Mouse (Mus musculus): ENCODE results near the gene Tmem18.
A peak's percentile ranks its signal among the peaks of the same experiment; 100 is the strongest.

Tmem18 gene

DNA sequence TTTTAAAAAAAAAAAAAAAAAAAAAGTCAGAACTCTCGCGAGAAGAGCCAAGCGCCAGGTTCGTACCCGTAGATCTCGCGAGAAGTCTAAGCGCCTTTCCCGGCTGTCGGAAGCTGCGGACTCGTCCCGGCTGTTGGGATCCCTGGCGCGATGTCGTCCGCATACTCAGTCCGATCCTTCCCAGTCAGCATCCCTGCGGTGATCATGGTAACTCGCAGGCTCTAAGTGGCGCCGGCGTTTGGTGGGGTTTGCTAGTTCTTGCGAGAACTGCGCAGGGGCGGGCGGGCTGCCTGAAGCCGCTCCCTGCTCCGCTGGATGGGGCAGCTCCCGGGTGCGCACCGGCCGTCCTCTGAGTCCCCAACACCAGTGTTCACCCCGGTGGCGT is at the start of gene Tmem18:
Gene Tmem18, plus strand, starts transcription at position 71 of the 385 bp plus-strand sequence.
- DNase-seq (ENCODE audit: low spot score in 2 of 2), result peak; percentile 78 to 80

- no peak for DNase-seq (ENCODE audit: low spot score in 2 of 2)
Observed at GRCm38 (mm10) chr12:30557349-30557748, 26.9 kb upstream of the Tmem18 start.

DNA sequence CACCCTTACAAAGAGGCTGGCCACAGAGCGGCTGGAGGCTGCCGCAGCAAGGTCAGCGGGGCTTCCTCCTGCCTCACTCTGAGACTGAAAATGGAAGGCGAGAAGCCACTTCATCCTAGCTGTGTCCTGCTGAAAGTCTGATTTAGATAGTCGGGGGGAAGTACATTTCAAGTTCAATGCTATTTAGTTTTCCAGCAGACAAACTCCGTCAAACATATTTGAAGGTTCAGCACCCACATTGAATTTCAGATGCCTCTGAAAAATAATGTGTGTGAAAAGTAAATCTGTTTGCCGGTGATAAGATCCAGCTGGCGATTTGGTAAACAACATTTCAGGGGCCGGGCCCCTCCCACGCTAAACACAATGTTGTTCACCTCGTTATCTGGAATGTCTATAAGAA is 22.8 kb upstream of the Tmem18 start:
- DNase-seq (ENCODE audit: low spot score in 2 of 2), result no peak

GRCm38 (mm10) chr12:30572075-30572474 is 12.2 kb upstream of the Tmem18 start:
- DNase-seq (ENCODE audit: low spot score in 2 of 2), result no peak

DNA sequence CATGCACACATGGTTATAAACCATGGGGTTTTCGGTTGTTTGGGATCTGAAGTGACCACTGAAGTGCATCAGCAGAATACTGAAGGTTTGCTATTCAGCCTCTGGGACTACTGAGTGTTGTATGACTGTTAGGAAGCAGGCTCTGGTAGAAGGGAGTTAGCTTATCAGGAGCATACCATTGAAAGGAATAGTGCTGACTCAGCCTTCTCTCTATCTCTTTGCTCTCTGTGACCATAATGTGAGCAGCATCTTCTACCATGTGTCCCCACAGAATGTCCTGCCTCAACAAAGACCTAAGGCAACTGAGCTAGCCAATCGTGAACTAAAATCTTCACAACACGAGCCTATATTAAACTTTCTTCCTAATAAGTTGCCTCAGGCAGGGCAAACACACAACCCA is 8.3 kb upstream of the Tmem18 start:
- no peak for DNase-seq (ENCODE audit: low spot score in 2 of 2)

DNA sequence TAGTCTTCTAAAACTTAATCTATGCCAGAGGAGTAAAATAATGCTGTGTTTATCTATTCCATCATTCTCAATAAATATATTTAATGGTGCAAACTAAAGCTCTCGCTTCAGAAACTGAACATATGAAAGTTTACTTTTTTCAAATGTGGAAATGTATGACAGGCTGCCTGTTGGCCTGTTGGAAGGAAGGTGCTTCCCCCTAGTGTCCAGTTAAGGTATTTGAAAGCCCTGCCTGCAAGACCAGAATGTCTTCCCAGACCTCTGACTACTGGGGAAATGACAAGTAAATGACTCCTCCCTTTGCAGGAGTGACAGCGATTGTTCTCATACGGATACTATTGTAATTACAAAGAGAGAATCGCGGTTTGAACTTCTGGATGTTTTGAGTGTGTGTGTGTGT is 6.2 kb upstream of the Tmem18 start:
- DNase-seq (ENCODE audit: low spot score in 2 of 2), result peak; percentile 32 to 48

DNA sequence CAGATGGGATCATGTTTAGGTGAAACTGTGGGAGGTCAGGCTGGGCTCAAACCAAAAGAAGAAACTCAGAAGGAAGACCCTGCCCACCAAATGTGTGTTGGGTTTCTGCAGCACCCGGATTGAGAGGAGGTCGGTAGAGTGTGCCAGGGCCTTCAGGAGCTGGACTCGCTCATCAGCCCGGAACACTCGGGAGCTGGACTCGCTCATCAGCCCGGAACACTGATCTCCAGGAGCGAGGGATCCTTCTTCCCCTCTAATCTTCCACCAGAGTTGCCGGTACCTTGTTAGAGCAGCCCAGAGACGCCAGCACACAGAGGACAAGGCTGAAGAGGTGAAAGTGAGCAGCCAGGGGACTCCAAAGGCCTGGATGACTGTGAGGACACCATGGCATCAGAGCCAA is 2.9 kb upstream of the Tmem18 start:
- no peak for DNase-seq (ENCODE audit: low spot score in 2 of 2)

DNA sequence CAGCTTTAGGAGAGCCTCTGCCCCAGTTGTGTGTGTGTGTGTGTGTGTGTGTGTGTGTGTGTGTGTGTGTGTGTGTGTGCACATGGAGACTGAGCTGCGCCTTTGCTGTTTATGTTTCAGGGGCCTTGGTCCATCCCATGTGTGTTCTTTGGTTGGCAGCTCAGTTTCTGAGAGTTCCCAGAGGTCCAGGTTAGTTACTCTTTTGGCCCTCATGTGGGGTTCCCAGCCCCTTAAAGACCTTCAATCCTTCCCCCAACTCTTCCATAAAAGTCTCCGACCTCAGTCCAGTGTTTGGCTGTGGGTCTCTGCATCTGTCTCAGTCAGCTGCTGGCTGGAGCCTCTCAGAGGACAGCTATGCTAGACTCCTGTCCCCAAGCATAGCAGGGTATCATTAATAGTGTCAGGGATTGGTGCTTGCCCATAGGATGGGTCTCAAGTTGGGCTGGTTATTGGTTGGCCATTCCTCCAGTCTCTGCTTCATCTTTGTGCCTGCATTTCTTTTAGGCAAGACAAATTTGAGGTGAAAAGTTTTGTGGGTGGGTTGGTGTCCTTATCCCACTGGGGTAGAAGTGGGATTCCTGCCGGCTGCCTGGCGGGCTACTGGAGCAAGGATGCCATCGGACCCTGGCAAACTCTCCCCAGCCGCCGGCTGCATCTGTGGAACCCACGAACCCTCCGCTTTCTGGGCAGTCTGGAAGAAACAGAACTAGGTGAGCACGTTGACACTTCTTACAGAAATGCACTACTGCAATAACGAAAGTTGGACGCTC is 455 bp upstream of the Tmem18 start:
- DNase-seq (ENCODE audit: low spot score in 2 of 2), result no peak

DNA sequence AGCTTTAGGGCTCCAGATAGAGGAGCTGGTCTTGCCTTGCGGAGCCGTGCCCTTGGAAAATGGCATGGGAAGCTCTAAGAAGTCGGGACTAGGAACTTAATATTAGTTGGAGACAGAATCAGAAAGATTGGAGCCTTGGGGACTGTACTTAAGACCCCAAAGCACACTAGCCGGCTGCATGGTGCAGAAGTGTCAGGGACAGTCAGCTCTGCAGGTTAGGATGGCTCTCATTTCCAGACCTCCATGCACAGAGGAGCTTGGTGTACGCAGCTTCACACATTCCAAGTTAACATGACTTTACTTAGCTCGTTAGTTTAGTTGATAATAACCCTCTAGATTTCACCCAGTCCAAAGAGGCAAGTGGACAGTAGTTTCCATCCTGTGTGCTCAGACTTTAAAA is 637 bp downstream of the Tmem18 start:
- DNase-seq (ENCODE audit: low spot score in 2 of 2), result no peak

DNA sequence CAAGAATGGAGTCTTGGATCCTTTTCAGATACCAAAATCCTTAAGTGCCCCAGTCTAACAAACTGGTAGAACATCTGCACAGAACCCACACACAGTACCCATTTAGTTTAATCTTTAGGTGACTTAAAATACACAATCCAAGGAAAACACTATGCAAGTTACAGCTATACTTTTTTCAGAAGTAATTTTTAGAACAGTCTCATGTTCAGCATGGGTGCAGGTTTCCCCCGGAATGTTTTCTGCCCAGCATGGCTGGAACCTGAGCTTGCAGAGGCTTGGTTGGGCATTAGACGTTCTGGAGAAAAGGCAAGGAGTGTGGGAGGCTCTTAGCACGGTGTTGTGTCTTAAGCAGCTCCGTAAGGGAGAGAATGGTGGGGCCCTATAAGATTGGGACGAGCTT is 7.6 kb downstream of the Tmem18 start:
- DNase-seq (ENCODE audit: low spot score in 2 of 2), result no peak

- peak; percentile 30 to 42 for DNase-seq (ENCODE audit: low spot score in 2 of 2)
Observed at GRCm38 (mm10) chr12:30596818-30597407, 12.7 kb downstream of the Tmem18 start.

DNA sequence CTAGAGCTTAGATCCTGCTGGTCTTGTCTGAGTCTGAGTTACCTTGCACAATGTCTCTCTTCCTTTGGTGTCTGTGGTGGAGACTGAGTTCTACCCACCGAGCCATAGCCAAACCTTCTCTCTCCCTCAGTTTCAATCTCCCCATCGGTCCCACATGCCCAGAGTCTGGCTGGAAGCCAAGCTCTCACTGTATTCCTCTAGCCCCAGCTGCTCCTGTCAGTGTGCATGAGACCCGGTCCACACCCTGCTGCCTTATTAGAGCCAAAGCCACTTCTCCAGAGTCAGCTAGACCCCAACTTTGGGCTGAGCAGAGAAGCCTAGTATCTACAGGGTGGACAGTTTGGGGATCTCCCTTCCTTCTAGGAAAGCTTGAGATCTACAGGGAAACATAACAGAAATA is 14.7 kb downstream of the Tmem18 start:
- no peak for DNase-seq (ENCODE audit: low spot score in 2 of 2)

- DNase-seq (ENCODE audit: low spot score in 2 of 2), result no peak
Observed at GRCm38 (mm10) chr12:30599474-30599873, 15.2 kb downstream of the Tmem18 start.

- no peak for DNase-seq (ENCODE audit: low spot score in 2 of 2)
Observed at GRCm38 (mm10) chr12:30599997-30600396, 15.8 kb downstream of the Tmem18 start.

DNA sequence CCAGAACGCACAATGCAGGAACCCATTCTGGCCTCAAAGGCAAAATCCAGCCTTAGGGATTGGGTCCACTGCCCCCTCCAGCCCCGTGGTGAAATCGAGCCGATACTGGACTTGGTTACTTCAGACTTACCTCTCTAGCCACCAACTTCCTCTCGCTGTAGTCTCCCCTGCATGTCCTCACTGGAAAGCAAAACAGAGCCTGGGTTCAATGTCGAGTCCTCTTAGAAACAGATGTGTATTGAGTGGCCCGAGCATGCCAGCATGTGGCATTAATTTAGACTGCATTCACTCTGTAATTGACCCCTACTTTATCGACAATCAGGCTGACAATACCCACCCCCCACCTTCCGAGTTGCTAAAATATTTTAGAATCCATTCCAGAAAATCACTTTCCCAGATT is 19.8 kb downstream of the Tmem18 start:
- no peak for DNase-seq (ENCODE audit: low spot score in 2 of 2)

- no peak for DNase-seq (ENCODE audit: low spot score in 2 of 2)
Observed at GRCm38 (mm10) chr12:30604876-30605275, 20.6 kb downstream of the Tmem18 start.

DNA sequence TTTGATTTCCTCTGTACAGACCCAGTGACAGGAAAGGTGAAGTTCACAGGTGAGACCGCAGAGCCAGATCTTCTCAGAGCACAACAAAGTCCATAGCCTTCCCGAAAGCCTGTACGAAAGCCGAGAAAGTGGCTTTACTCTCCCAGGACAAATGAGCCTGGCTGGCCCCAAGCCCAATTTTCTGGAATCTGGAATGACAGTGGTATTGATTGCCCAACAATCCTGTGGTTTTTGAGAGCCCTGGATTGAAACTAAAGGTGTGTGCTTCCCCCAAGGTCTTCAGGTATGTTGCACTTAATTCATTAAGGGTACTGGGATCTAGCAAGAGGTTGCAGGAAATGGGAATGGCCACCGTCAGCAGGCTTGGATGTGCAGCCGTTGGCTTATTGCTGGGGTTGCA is 21.7 kb downstream of the Tmem18 start:
- no peak for DNase-seq (ENCODE audit: low spot score in 2 of 2)

DNA sequence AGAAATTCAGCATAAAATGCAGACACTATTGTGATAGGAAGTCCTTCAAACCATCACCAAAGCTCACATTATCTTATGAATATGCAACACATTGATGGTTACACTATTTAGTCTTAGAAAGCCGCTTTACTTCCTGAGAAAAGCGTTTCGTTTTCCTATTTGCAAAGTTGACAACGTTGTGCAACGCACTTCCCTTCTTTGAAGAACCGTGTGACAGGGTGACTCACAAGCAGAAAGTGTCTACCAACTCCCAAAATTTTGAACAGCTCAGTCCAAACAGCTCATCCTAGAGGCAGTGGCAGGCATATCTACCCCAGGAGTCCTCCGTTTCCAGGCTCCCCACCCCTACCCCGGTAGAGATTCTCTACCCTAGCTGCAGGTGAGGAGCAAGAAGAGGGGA is 22.5 kb downstream of the Tmem18 start:
- DNase-seq (ENCODE audit: low spot score in 2 of 2), result no peak

- DNase-seq (ENCODE audit: low spot score in 2 of 2), result no peak
Observed at GRCm38 (mm10) chr12:30618425-30618824, 34.2 kb downstream of the Tmem18 start.

DNA sequence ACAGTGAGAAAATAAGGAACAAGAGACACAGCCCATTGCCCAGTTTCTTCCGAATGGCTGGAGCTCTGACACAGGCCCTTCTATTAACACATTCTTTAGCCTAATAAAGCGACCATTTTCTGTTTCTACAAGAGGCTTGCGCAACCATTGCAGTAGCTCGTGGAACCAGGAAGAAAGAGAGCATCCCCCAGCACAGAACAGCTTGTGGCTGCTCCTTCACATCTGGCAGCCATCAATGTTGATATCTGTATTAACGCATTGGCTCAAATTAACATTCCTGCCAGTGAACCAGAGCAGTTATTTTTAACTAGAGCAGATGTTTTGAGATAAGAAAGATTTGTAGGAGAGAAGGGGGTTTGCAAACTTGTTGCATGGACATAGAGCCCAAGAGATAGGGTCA is 44.2 kb downstream of the Tmem18 start:
- DNase-seq (ENCODE audit: low spot score in 2 of 2), result no peak

DNA sequence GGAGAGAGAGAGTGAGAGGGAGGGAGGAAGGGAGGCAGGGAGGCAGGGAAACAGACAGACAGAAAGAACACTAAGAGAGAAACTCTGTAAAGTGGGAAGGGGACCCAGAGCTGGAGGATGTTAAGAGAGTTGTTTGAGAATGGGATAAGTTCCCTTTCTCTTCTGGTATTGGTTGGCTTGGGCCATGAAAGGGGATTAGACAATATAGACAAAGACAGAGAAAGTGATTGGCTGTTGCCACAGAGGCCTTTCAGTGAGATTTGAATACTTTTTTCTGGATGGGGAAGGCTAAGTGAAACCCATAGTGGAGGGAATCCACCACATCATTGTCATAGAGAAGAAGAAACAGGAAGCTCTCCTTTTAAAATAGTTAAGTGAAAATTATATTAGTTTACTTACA is 50.3 kb downstream of the Tmem18 start:
- no peak for DNase-seq (ENCODE audit: low spot score in 2 of 2)
